Mouse (Mus musculus) gastrocnemius, postnatal 36 days (tissue): Measurements from ENCODE around the gene Ihh. TPM values are rescaled to one million over a fixed set of nuclear protein-coding genes. Genes with fewer than 3 reads are reported as not detected.

Experiments
- DNase-seq, 2 experiments: peaks; one replicate each; pipeline ENCODE4 v3.0.0; 2022
- intact Hi-C: fragments of 180-260 bp; cut with DNase I; formaldehyde crosslinking; loops from one replicate; pipeline ENCODE4 v1.15.1; 2025
- long read RNA-seq, 2 experiments: library from polyadenylated mRNA; stranded (forward); transcript quantifications; one replicate each; pipeline ENCODE4 v2.0.0; 2021
- total RNA-seq, 2 experiments: library from RNA; stranded (reverse); gene quantifications; 2 replicates each; pipeline ENCODE4 v1.2.3; 2021

Ihh gene
- under 1 TPM; 0.12 to 0.20 TPM for total RNA-seq
- long read RNA-seq, experiment 1: 0 reads
- long read RNA-seq, experiment 2: 0 reads

- intact Hi-C loops: no loop called here
- no peak for DNase-seq
Measured at GRCm38 (mm10) chr1:74951556-74952210, at the start of gene Ihh. Gene Ihh (minus strand): TSS chr1:74951672.

GRCm38 (mm10) chr1:75001183-75001582 lies 49.7 kb upstream of the Ihh start:
- intact Hi-C loops: no loop called here
- no peak for DNase-seq

DNA sequence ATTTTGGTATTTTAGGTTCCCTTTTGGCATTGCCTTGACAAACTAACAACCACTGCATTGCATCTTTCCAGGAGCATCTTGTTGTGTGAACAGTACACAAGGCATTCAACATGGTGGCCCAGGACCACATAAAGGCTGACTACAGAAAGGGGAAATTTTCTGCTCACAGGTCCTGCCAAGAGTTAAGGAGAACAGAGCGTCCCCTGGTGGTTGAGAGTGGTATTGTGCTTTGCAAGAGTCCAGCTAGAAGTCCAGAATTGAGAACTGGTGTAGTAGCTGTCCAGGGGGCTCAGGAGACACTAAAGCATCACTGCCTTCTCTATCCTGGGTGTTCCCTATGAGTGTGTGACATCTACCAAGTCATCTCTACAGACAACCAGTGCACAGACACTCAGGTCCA lies 49.0 kb upstream of the Ihh start:
- intact Hi-C loops: no loop called here

GRCm38 (mm10) chr1:74999173-74999572 lies 47.7 kb upstream of the Ihh start:
- intact Hi-C loops: no loop called here
- no peak for DNase-seq

More for the DNA sequence above, 49.0 kb upstream of the Ihh start:
- no peak for DNase-seq

- intact Hi-C loops: no loop called here
- no peak for DNase-seq
Measured at GRCm38 (mm10) chr1:74997231-74997630, 45.8 kb upstream of the Ihh start.

DNA sequence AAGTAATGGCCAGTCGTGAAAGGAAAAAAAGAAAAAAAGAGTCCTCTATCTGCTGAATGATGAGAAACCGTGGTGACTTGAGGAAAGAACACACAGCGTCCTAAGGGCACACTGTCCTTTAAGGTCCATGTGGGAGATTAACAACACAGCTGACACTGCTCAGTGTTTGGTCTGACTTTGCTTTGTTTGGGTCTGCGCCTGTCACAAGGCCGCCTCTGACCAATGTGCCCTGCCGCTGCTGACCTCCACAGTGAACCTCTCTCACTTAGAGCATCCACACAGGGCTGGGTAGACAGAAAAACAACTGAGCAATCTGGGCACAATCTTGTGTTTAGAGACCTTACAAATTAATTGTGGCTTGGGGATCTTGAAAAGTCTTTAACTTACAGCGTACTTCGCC lies 25.5 kb upstream of the Ihh start:
- intact Hi-C loops: no loop called here
- DNase-seq: no peak

GRCm38 (mm10) chr1:74975936-74976335 lies 24.5 kb upstream of the Ihh start:
- intact Hi-C loops: no loop called here
- DNase-seq: no peak

DNA sequence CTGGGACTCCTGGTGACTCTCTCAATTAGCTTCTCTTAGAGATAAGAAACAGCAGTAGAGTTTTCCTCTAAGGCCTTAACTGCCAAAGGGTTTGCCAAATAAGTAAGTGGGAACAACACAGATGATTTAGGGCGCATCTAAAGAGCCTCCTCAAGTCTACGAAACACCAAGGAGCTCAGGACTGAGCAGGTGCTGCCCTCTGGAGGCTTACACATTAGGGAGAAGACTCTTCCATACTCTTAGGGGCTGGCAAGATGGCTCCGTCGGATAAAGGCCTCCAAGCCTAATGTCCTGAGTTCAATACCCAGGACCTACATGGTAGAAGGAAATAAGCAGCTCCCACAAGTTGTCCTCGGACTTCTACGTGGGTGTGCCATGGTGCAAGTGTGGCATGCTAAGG lies 22.1 kb upstream of the Ihh start:
- intact Hi-C loops: no loop called here
- DNase-seq: no peak

GRCm38 (mm10) chr1:74971353-74972050 lies 20.0 kb upstream of the Ihh start:
- intact Hi-C loops: no loop called here
- DNase-seq: no peak

- intact Hi-C loops: no loop called here
- DNase-seq: no peak
Measured at GRCm38 (mm10) chr1:74967962-74968580, 16.6 kb upstream of the Ihh start.

DNA sequence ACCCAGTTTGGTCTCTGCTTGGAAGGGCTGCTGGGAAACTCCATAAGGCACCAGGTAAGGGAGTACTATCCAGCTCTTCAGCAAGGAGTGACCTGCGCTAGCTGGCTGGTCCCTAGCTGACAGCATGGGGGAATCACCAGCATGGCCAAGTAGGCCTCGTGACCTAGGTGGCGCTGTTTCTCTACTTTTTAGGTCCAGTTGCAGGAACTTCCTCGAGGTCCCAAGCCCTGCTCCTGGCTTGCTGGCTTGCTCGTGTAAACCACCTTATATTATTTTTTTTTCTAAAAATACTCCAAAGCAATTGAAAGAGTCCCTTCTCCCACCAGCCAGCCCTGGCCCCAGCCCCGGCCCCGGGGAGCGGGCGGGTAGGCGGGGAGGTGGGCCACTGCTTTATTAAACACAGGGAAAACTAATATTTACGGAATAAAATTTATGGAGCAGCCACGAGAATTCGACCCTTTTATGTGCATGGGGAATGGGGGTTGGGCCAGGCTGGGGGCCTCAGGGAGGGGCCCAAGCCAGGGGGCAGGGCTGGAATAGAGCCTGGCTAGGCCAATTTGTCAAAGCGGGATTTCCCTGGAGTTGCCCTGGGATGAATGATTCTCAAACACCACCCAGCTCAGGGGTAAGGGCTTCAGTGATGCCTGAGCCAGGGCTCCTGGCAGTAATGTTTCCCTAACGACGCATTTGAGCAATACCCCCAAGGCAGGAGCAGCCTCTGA lies 13.2 kb upstream of the Ihh start:
- intact Hi-C loops: loop anchor here (1.0 kb wide), 1 partner anchor 52 kb away; no protein-coding TSS in a partner anchor
- peak; percentile 52 to 60 for DNase-seq

DNA sequence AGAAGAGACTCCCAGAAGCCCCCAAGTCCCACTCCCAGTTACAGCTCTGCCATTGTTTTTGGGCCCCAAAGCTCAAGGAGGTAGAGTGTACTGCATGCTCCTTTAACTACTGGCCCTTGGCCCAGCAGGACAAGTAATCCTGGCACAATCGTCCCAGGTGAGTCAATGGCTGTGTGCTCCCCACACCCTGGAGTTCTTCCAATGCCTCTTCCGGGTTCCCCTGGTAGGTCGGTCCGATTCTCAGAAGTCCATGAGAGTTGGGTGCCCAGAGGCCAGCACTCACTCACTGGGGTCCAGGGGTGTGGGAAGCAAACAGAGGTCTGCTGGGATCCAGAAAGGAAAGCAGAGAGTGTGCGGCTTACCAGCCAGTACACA lies 11.4 kb upstream of the Ihh start:
- DNase-seq: no peak
- intact Hi-C loops: no loop called here

DNA sequence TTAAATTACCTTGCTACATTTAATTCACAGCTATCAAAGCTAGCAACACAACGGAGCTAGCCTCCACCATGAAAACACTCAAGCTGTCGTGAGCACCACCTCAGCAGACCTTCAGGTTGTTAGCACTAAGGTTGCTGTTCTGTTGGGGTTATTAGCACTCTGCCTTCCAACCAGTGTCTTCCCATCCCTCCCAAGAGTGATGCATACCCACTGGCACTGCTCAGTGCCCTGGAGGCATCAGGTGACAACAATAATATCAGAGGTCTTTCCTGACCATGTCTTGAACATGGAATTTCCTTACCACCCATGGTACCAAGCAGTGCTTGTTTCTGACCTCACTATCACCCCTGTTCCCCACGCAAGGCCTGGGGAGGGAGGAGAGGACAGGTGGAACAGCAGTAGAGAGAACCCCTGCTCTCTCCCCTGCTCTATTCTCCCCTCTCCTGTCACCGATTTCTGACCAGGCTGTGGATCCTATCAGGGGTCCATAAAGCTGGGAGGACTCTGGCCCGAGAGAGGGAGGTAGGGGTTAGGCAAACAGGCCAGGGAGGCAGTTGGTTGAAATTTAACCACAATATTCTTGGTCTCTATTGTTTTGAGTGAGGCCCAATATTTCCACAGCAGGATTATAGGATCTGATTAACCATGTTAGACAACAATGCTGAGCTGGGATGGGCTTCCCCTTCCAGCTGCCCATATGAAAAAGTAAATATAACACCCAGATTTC lies 10.8 kb upstream of the Ihh start:
- no peak for DNase-seq
- intact Hi-C loops: no loop called here

GRCm38 (mm10) chr1:74961722-74962121 lies 10.2 kb upstream of the Ihh start:
- intact Hi-C loops: no loop called here
- no peak for DNase-seq

- no peak for DNase-seq
- intact Hi-C loops: no loop called here
Measured at GRCm38 (mm10) chr1:74960059-74960458, 8.6 kb upstream of the Ihh start.

- intact Hi-C loops: no loop called here
- DNase-seq: no peak
Measured at GRCm38 (mm10) chr1:74950576-74951490, 639 bp downstream of the Ihh start.

- DNase-seq: no peak
- intact Hi-C loops: no loop called here
Measured at GRCm38 (mm10) chr1:74950066-74950465, 1.4 kb downstream of the Ihh start.

GRCm38 (mm10) chr1:74949666-74950050 lies 1.8 kb downstream of the Ihh start:
- DNase-seq: no peak
- intact Hi-C loops: loop anchor here (2.0 to 5.0 kb wide), 2 partner anchors 65 to 308 kb away; no protein-coding TSS in a partner anchor
